Mouse (Mus musculus): ENCODE data around the gene Jmjd6.

The Jmjd6 gene

GRCm38 (mm10) chr11:116843261-116844233, at the start of gene Jmjd6, which contains the start of gene Mettl23:
Gene Jmjd6 (minus strand): TSS chr11:116843449.
Gene Mettl23 (plus strand): TSS chr11:116843278.
- peak; percentile 99 for DNase-seq

GRCm38 (mm10) chr11:116887136-116887535, 43.9 kb upstream of the Jmjd6 start:
- no peak for DNase-seq

- DNase-seq = peak; percentile 89
These were observed 42.3 kb upstream of the Jmjd6 start for GRCm38 (mm10) chr11:116885275-116886151.

- no peak for DNase-seq
These were observed 40.8 kb upstream of the Jmjd6 start for GRCm38 (mm10) chr11:116884061-116884460.

GRCm38 (mm10) chr11:116882446-116882845, 39.2 kb upstream of the Jmjd6 start:
- no peak for DNase-seq

GRCm38 (mm10) chr11:116881440-116881839, 38.2 kb upstream of the Jmjd6 start:
- DNase-seq = no peak

GRCm38 (mm10) chr11:116880839-116881238, 37.6 kb upstream of the Jmjd6 start:
- DNase-seq = no peak

GRCm38 (mm10) chr11:116878454-116878853, 35.2 kb upstream of the Jmjd6 start:
- no peak for DNase-seq

- no peak for DNase-seq
These were observed 30.7 kb upstream of the Jmjd6 start for GRCm38 (mm10) chr11:116873987-116874386.

GRCm38 (mm10) chr11:116871538-116871937, 28.3 kb upstream of the Jmjd6 start:
- no peak for DNase-seq

GRCm38 (mm10) chr11:116869641-116870040, 26.4 kb upstream of the Jmjd6 start:
- DNase-seq = no peak

- DNase-seq = no peak
These were observed 26.0 kb upstream of the Jmjd6 start for GRCm38 (mm10) chr11:116869223-116869622.

- peak; percentile 52 for DNase-seq
These were observed 24.9 kb upstream of the Jmjd6 start for GRCm38 (mm10) chr11:116868129-116868528.

GRCm38 (mm10) chr11:116865945-116866585, 22.8 kb upstream of the Jmjd6 start:
- DNase-seq = no peak

GRCm38 (mm10) chr11:116864444-116864843, 21.2 kb upstream of the Jmjd6 start:
- DNase-seq = no peak

- DNase-seq = no peak
These were observed 14.1 kb upstream of the Jmjd6 start for GRCm38 (mm10) chr11:116857183-116857850.

GRCm38 (mm10) chr11:116854279-116854678, 11.0 kb upstream of the Jmjd6 start:
- DNase-seq = no peak

GRCm38 (mm10) chr11:116853512-116853928, 10.3 kb upstream of the Jmjd6 start:
- DNase-seq = peak; percentile 98

GRCm38 (mm10) chr11:116852891-116853511, 9.8 kb upstream of the Jmjd6 start, which contains the start of gene Srsf2:
Gene Srsf2 (minus strand): TSS chr11:116853094.
- peak; percentile 97 for DNase-seq

GRCm38 (mm10) chr11:116852291-116852890, 9.1 kb upstream of the Jmjd6 start, which contains the start of gene Mfsd11:
Gene Mfsd11 (plus strand): TSS chr11:116852440.
- peak; percentile 92 for DNase-seq
